Mouse (Mus musculus) adrenal gland, adult 18-20 months (tissue): ENCODE data around the gene Meis3. TPM values are rescaled to one million over a fixed set of nuclear protein-coding genes. Genes with fewer than 3 reads are reported as not detected.

Experiments
- DNase-seq, 2 experiments: peaks; one replicate each; pipeline ENCODE4 v3.0.0; 2021 to 2022; ENCODE audit warnings: low spot score in 2 of 2
- long read RNA-seq, 2 experiments: library from polyadenylated mRNA; stranded (forward); transcript quantifications; one replicate each; pipeline ENCODE4 v2.0.0; 2021
- total RNA-seq, 2 experiments: library from RNA; stranded (reverse); gene quantifications; 1 replicate in 1 of 2; 2 replicates in 1 of 2; pipeline ENCODE4 v1.2.3; 2021

The Meis3 gene
- 10 to 100 TPM; 12.1 to 14.3 TPM for total RNA-seq
- long read RNA-seq, experiment 1, transcript Meis3-201 (13 exons, 1,731 nt) = major isoform, 6 of 14 reads
- long read RNA-seq, experiment 1, partial matches to known transcripts = 0 of 14 reads
- long read RNA-seq, experiment 1, other reads (novel, unspliced or antisense) = 6 of 14 reads
- long read RNA-seq, experiment 2, transcript Meis3-201 (13 exons, 1,731 nt) = major isoform, 9 of 18 reads
- long read RNA-seq, experiment 2, partial matches to known transcripts = 1 of 18 reads
- long read RNA-seq, experiment 2, other reads (novel, unspliced or antisense) = 7 of 18 reads

DNA sequence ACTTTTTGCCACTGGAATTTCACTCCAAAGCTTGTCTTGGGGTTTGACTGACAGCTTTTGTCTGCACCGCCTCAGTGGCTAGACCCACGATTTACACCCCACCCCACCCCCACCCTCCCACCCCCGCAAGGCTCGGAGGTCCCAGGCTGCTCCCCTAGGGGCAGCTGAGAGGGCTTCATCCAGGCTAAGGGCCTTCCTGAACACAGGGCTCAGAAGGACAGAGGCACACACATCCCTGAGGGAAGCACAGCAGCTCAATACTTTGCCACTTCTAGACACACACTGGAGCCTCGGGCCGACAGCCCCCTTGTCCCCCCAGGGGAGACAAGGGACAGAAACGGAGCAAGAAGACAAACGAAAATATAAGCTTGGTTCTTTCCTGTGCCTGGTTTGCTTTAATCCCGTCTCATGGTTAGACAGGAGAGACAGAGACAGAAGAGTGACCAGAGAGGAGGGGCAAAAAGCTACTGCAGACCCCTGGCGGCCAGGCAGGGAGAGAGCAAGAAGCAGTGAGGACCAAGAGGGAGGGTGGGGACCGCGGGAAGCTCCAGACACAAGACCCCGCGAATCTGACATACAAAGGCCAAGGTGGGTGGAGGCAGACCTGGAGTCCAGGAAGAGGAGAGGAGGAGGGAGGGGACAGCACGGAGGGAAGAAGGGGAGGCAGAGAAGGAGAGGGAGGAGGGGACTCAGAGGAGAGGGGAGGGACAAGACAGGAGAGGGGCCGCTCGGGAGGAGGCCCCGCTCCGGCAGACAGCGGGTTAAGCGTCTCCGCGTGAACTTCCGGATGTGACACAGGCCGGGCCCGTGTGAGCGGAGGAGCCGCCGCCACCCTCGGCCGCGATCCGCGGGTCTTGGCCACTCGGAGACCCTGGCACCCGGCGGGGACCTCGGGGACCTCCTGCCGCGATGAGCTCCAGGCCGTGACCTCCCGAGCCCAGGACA lies at the start of gene Meis3:
Meis3 (plus strand) TSS at position 494 of the 945 bp plus-strand sequence.
- DNase-seq = peak; percentile 42 to 53

DNA sequence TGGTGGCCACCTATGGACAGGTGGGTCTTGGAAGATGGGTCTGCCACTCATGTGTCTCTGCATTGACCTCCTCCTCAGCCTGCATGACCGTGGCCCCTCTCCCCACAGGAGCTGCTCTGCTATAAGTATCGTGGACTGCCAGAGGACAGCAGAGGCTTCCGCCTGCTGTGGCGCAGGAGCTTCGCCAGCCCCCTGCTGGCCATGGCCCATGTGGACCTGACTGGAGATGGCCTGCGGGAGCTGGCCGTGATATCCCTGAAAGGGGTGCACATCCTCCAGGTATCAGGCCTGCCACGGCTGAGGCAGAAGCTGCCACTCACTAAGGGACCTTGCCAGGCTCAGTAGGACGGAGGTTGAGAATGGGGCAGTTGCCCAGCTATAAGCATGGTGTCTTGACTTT lies 49.1 kb upstream of the Meis3 start:
- no peak for DNase-seq

DNA sequence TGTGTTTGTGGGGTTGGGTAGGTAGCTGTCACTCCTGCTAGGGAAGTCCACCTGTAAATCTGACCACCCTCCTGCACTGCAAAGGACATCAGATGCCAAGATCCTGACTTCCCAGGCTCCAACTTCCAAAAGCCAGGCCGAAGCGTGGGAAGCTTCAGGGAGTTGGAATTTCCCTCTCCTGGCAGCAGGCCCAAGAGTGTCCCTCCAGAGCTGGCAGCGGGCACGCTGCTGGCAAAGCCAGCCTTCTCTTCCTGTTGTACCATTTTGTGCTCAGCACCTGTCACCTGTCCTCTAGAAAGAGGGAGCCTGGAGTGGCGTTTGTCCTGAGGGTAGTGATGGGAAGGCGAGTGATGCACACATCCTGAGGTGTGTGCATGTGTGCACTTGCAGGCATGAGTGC lies 46.5 kb upstream of the Meis3 start:
- no peak for DNase-seq

DNA sequence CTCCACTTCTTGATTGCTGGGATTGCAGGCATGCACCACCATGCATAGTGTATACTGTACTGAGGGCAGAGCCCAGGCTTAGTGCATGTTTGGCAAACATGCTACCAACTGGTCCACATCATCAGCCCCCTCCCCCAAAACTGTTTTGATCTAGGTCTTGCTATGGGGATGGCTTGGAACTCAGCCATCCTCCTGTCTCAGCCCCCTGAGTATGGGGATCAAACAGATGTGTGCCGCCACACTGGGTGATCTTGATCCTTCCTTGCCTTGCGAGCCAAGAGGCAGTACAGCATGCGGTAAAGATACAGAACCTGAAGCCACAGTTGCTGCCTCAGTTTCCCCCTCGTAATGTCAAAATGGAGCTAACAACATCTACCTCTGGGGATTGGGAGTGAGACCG lies 46.0 kb upstream of the Meis3 start:
- DNase-seq = no peak

DNA sequence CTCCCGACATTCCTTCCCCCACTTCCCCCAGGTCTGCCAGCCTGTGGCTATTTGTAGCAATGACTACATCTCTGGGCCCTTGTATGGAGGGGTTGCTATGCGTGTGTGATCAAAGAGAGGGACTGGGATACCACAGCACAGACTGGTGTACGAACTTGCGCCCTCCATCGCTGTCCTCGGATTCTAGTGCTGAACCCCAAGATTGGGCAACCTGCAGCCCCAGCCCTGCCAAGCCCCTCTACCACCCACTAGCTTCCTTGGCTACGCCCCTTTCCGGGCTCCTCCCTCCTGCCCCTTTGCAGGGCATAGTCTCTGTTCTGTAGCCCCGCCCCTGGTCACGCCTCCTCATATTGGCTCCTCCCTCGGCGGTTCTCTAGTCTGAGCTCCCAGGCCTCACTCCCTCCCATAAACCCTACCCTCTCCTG lies 45.5 kb upstream of the Meis3 start, which contains the start of gene Slc8a2:
Slc8a2 (plus strand) TSS at position 406 of the 425 bp plus-strand sequence.
- peak; percentile 40 to 47 for DNase-seq

GRCm38 (mm10) chr7:16129846-16130691 lies 44.8 kb upstream of the Meis3 start:
- DNase-seq = no peak

DNA sequence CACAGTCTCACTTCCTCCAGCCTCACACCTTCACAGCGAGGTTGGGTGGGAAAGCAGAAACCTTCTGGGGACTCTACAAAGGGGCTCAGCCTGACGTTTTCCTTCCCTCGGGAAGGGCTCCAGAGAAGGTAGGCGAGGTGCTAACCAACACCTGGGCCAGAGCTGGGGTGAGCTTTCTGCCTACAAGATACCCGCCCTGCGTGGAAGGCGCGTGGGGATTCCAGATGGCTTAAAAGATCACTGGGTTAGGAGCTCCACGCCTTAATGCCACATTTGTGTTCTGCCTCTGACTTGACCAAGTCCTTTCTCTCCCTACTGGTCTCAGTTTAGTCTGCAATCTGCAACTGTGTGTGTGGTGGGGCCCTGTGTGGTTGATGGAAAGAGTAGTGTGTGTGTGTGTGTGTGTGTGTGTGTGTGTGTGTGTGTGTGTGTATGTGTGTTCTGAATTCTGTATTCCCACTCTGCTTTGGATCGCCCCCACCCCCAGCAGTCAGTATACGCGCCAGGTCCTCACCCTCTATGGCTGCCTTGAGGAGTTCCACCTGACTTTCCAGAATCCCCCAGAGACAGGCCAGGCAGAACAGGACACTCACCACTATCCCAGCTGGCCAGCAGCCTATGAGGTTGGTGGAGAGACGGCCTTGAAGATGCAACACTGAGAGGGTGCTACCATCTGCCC lies 43.8 kb upstream of the Meis3 start:
- DNase-seq = no peak

DNA sequence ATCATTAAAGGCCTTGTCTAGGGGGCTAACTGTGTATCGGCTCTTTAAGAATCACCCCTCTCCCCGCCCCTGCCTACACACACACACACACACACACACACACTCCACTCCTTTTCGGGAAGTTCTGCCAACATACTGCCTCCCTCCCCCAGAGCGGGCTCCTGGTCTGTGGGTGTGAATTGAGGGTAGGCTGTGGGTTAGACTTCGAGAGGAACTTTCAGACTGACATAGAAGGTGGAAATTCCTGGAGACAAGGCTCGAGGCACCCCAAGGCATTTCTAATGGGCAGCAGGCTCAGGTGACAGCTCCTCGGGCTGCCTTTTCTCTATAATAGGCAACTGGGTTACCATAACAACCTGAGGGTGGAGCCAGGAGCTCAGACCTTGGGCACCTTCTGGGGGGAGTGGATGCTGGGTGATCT lies 42.7 kb upstream of the Meis3 start:
- DNase-seq = no peak

- no peak for DNase-seq
These were observed 42.0 kb upstream of the Meis3 start for GRCm38 (mm10) chr7:16132926-16133325.

DNA sequence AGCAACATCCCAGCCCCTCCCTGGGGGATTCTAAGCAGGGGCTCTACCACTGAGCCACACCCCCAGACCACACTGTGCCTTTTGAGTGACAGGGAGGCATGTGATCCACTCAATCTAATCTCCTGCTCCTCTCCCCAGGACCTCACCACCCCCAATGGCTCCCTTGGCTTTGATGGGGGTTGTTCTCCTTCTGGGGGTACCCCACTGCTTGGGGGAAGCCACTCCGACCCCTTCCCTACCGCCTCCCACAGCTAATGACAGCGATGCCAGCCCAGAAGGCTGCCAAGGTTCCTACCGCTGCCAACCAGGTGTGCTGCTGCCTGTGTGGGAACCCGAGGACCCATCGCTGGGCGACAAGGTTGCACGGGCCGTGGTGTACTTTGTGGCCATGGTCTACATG lies 41.2 kb upstream of the Meis3 start:
- DNase-seq = no peak

DNA sequence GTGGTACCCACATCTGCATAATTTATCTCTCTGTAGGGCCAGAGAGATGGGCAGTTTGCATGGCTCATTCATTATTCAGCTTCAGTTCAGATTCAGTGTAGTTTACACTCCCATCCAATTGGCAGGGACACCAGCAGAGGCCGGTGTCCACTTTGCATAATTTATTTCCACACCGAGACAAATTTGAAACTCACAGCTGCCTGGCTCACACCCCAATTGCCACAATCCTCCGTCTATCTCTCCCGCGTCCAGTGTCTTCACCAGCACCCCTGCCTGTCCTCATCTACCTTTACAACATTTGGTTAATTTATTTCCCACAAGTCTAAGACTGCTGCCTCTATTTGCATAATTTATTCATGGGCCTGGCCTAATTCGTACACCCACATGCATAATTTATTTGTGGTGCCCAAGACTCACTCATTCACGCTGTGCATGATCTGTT lies 39.9 kb upstream of the Meis3 start:
- no peak for DNase-seq

GRCm38 (mm10) chr7:16146489-16147410 lies 28.1 kb upstream of the Meis3 start:
- DNase-seq = no peak

GRCm38 (mm10) chr7:16147643-16148042 lies 27.2 kb upstream of the Meis3 start:
- peak; percentile 62 to 70 for DNase-seq

GRCm38 (mm10) chr7:16149241-16149640 lies 25.6 kb upstream of the Meis3 start:
- no peak for DNase-seq

GRCm38 (mm10) chr7:16150191-16151145 lies 24.4 kb upstream of the Meis3 start:
- no peak for DNase-seq

DNA sequence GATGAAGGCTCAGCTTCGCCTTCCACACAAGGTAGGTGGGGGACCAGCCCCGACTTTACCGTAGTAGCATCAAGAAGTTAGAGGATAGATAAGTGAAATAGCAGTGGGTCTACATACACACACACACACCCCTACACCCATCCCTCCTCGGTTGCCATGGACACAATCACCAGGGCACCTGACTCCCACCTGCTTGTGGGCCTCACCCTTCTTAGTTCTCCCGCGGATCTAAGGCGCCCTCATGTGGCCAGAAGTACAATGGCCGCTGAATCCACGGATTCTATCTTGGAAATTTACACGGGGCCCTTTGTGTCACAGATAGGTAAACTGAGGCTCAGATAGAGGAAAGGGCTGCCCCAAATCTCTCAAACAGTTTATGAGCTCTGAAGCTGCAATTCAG lies 21.4 kb upstream of the Meis3 start:
- peak; percentile 32 to 50 for DNase-seq

DNA sequence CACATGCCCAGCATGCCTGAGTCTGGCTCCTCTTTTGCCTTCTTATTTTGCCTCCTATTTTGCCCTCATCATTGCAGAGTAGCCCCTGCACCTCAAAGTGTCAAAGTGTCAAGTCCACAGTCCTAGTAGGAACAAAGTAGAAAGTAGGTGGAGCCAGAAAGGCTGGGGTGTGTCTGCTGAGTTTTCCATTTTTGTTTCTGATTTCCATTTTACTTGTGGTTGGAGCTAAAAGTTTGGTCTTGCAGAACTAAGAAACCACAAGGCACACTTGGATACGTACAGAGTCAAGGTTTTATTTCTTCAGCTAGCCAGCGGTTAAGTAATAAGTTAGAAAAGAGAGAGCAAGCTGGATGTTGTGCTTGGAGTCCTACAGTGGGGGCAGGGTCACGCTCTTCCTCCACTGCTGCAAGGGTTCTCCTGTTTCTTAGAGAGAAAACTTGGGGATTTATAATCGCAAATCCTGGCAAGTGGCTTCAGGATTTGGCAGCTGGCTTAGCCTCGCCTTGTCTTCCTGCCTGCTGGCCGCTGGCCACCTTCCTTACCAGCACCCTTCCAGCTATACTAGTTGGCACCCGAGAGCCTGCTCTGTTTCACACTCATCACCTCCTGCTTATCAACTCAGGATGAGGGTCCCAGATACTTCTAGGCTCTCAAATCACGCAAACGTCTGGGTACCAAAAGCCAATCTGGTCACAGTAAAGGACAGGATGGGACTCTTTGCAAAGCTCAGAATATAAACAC lies 19.6 kb upstream of the Meis3 start:
- no peak for DNase-seq
